Mouse (Mus musculus): ENCODE measurements around the gene Prpf8. TPM values are rescaled to one million over a fixed set of nuclear protein-coding genes. Genes with fewer than 3 reads are reported as not detected.

Prpf8 gene
- total and polyA plus RNA-seq, 3 experiments = 187 to 345 (median 246) TPM

- no peak overlapping the region for H3K27ac ChIP-seq (ENCODE audit: insufficient read depth, low read depth)
- TF ChIP-seq MAZ (IDR thresholded peaks at IDR 0.05; ENCODE audit: low read depth, low read length) = no peak
- no peak for TF ChIP-seq IRF4 (IDR thresholded peaks at IDR 0.05; ENCODE audit: low read depth, low read length)
- TF ChIP-seq MAFK (IDR thresholded peaks at IDR 0.05; ENCODE audit: insufficient replicate concordance, low read length) = 0 out of 2 replicates have a peak, but pooled peaks have one; percentile 12
- no peak for TF ChIP-seq MXI1 (IDR thresholded peaks at IDR 0.05; ENCODE audit: low read depth, low read length)
- peaks cover 33% of the 10 kb centered on the region for H3K79me2 ChIP-seq (replicated peaks; ENCODE audit: control insufficient read depth, extremely low read depth, insufficient read depth, poor library complexity, severe bottlenecking)
- H3K4me3 ChIP-seq (replicated peaks in 1 of 3; ENCODE audit: low read depth in 2 of 3, low read length in 2 of 3, poor library complexity in 1 of 3) = peak overlapping the region in 2 of 3 experiments; percentile 30 to 52
- no peak for DNase-seq (ENCODE audit: extremely low read depth)
- no peaks in the 10 kb centered on the region for H3K9me3 ChIP-seq (replicated peaks; ENCODE audit: low read length)
- dilution Hi-C loops (cut with MboI; ENCODE audit: extremely low pct_ligation_motif_present, extremely low pct_unique_long_range_greater_than_20kb, low sequenced_read_pairs) (no loop called here), in situ Hi-C loops (cut with MboI; ENCODE audit: low pct_ligation_motif_present, low pct_unique_long_range_greater_than_20kb, low sequenced_read_pairs) (no loop called here)
- H3K9ac ChIP-seq (ENCODE audit: insufficient read depth, low read depth) = peak overlapping the region; percentile 35; the same call in 1 of the 2 replicates
- peaks cover 25 to 34% of the 10 kb centered on the region in 2 experiments for H3K36me3 ChIP-seq (replicated peaks in 1 of 2; ENCODE audit: control insufficient read depth in 1 of 2, insufficient read depth in 1 of 2, low read length in 1 of 2)
- no peaks in the 10 kb centered on the region for H3K27me3 ChIP-seq (replicated peaks)
- peaks cover 3 to 29% of the 10 kb centered on the region in 2 experiments for H3K4me1 ChIP-seq (ENCODE audit: control insufficient read depth in 1 of 2, insufficient read depth in 2 of 2)
- peak overlapping the region; percentile 90 for H3K4me2 ChIP-seq (ENCODE audit: insufficient read depth, low read depth, poor library complexity, severe bottlenecking)
Observed at GRCm38 (mm10) chr11:75486192-75486591, 424 bp upstream of the Prpf8 start.

GRCm38 (mm10) chr11:75487496-75487895, 880 bp downstream of the Prpf8 start:
- Histone ChIP-seq H3K4me3 (replicated peaks in 1 of 3; ENCODE audit: low read depth in 2 of 3, low read length in 2 of 3, poor library complexity in 1 of 3) (peak overlapping the region; percentile 81 to 96 (median 83)), H3K9ac (ENCODE audit: insufficient read depth, low read depth) (peak overlapping the region; percentile 97), H3K9me3 (replicated peaks; ENCODE audit: low read length) (no peaks in the 10 kb centered on the region), H3K27ac (ENCODE audit: insufficient read depth, low read depth) (no peak overlapping the region), H3K4me1 (ENCODE audit: control insufficient read depth in 1 of 2, insufficient read depth in 2 of 2) (peaks cover 3 to 36% of the 10 kb centered on the region in 2 experiments), H3K36me3 (replicated peaks in 1 of 2; ENCODE audit: control insufficient read depth in 1 of 2, insufficient read depth in 1 of 2, low read length in 1 of 2) (peaks cover 38 to 47% of the 10 kb centered on the region in 2 experiments), H3K79me2 (replicated peaks; ENCODE audit: control insufficient read depth, extremely low read depth, insufficient read depth, poor library complexity, severe bottlenecking) (peaks cover 36% of the 10 kb centered on the region), H3K27me3 (replicated peaks) (no peaks in the 10 kb centered on the region), H3K4me2 (ENCODE audit: insufficient read depth, low read depth, poor library complexity, severe bottlenecking) (peak overlapping the region; percentile 90)
- DNase-seq (ENCODE audit: extremely low read depth) = peak; percentile 39
- dilution Hi-C loops (cut with MboI; ENCODE audit: extremely low pct_ligation_motif_present, extremely low pct_unique_long_range_greater_than_20kb, low sequenced_read_pairs) (no loop called here), in situ Hi-C loops (cut with MboI; ENCODE audit: low pct_ligation_motif_present, low pct_unique_long_range_greater_than_20kb, low sequenced_read_pairs) (no loop called here)
- TF ChIP-seq USF2 (conservative IDR thresholded peaks at IDR 0.05; ENCODE audit: low read depth, low read length) (no peak), SMC3 (IDR thresholded peaks at IDR 0.05; ENCODE audit: low read depth, low read length) (no peak), USF1 (IDR thresholded peaks at IDR 0.05; ENCODE audit: low read depth, low read length) (no peak)

GRCm38 (mm10) chr11:75494296-75495049, 7.9 kb downstream of the Prpf8 start:
- no peaks in the 10 kb centered on the region for H3K27me3 ChIP-seq (replicated peaks)
- peaks cover 12% of the 10 kb centered on the region for H3K79me2 ChIP-seq (replicated peaks; ENCODE audit: control insufficient read depth, extremely low read depth, insufficient read depth, poor library complexity, severe bottlenecking)
- no peak for TF ChIP-seq RAD21 (IDR thresholded peaks at IDR 0.05; ENCODE audit: low read depth, low read length)
- TF ChIP-seq ZMIZ1 (IDR thresholded peaks at IDR 0.05; ENCODE audit: low read depth, low read length) = 0 out of 2 replicates have a peak, but pooled peaks have one; percentile 28
- dilution Hi-C loops (cut with MboI; ENCODE audit: extremely low pct_ligation_motif_present, extremely low pct_unique_long_range_greater_than_20kb, low sequenced_read_pairs) (no loop called here), in situ Hi-C loops (cut with MboI; ENCODE audit: low pct_ligation_motif_present, low pct_unique_long_range_greater_than_20kb, low sequenced_read_pairs) (no loop called here)
- no peak overlapping the region for H3K9ac ChIP-seq (ENCODE audit: insufficient read depth, low read depth)
- H3K4me2 ChIP-seq (ENCODE audit: insufficient read depth, low read depth, poor library complexity, severe bottlenecking) = no peak overlapping the region
- H3K36me3 ChIP-seq (replicated peaks in 1 of 2; ENCODE audit: control insufficient read depth in 1 of 2, insufficient read depth in 1 of 2, low read length in 1 of 2) = peaks cover 93 to 98% of the 10 kb centered on the region in 2 experiments
- no peak overlapping the region for H3K27ac ChIP-seq (ENCODE audit: insufficient read depth, low read depth)
- DNase-seq (ENCODE audit: extremely low read depth) = peak; percentile 62
- no peaks in the 10 kb centered on the region for H3K9me3 ChIP-seq (replicated peaks; ENCODE audit: low read length)
- H3K4me1 ChIP-seq (ENCODE audit: control insufficient read depth in 1 of 2, insufficient read depth in 2 of 2) = peaks cover 0 to 23% of the 10 kb centered on the region in 2 experiments; a peak in 2 of 4 replicates
- no peak overlapping the region for H3K4me3 ChIP-seq (replicated peaks in 1 of 3; ENCODE audit: low read depth in 2 of 3, low read length in 2 of 3, poor library complexity in 1 of 3)

Measured in CH12.LX (cell line).